Mouse (Mus musculus) C2C12 (cell line): ENCODE data around the gene Snrpd3.

ENCODE experiments used
- CEBPB ChIP-seq: IDR thresholded peaks from one replicate; pipeline ENCODE4 v1.6.1; 2011; ENCODE audit warnings: low read depth, mild to moderate bottlenecking, control low read depth, moderate library complexity
- CTCF ChIP-seq: IDR thresholded peaks from one replicate; pipeline ENCODE4 v1.5.1; 2011; ENCODE audit not compliant: control insufficient read depth, insufficient read depth, insufficient read length
- FOSL1 ChIP-seq: IDR thresholded peaks from one replicate; pipeline ENCODE4 v1.8.0; 2011; ENCODE audit warnings: mild to moderate bottlenecking, low read length; ENCODE audit not compliant: poor library complexity, insufficient read depth, severe bottlenecking
- MYOD1 ChIP-seq: IDR thresholded peaks from one replicate; pipeline ENCODE4 v1.6.1; 2011; ENCODE audit warnings: low read depth; ENCODE audit not compliant: control insufficient read depth, insufficient read length
- USF1 ChIP-seq: IDR thresholded peaks from one replicate; pipeline ENCODE4 v1.6.1; 2011; ENCODE audit warnings: low read depth, mild to moderate bottlenecking, control low read depth, moderate library complexity

- TF ChIP-seq CTCF: no peak
- no peak for TF ChIP-seq CEBPB
- no peak for TF ChIP-seq USF1
- no peak for TF ChIP-seq FOSL1
- no peak for TF ChIP-seq MYOD1
Observed at GRCm38 (mm10) chr10:75501641-75502040, 15.7 kb upstream of the Snrpd3 start.
